Mouse (Mus musculus): Measurements from ENCODE around the gene Ndufb7.

- TF ChIP-seq CTCF (IDR thresholded peaks at IDR 0.05; ENCODE audit: low read depth), result no peak
- no peak for TF ChIP-seq EP300 (IDR thresholded peaks at IDR 0.05; ENCODE audit: low read depth)
Measured at GRCm38 (mm10) chr8:83563246-83563645, 3.2 kb upstream of the Ndufb7 start.
